Mouse (Mus musculus): ENCODE results near the gene Rdh12.

- TF ChIP-seq CTCF (IDR thresholded peaks at IDR 0.05; ENCODE audit: low read depth, low read length) (no peak), POLR2A (IDR thresholded peaks at IDR 0.05; ENCODE audit: borderline replicate concordance, low read depth, low read length) (no peak)
Observed at GRCm38 (mm10) chr12:79254975-79255374, 46.3 kb downstream of the Rdh12 start.
